Mouse (Mus musculus) kidney, postnatal 10 days (tissue): ENCODE measurements around the gene Trmt11.
A peak's percentile ranks its signal among the peaks of the same experiment; 100 is the strongest.
"Not testable (repeated sequence)": the region's sequence is repeated elsewhere in the genome, so short reads cannot be mapped to it uniquely, and the experiment has no call there.

ENCODE experiments used
- DNase-seq: peaks from one replicate; pipeline ENCODE4 v3.0.0; 2021; ENCODE audit warnings: mixed read lengths

Gene Trmt11

DNA sequence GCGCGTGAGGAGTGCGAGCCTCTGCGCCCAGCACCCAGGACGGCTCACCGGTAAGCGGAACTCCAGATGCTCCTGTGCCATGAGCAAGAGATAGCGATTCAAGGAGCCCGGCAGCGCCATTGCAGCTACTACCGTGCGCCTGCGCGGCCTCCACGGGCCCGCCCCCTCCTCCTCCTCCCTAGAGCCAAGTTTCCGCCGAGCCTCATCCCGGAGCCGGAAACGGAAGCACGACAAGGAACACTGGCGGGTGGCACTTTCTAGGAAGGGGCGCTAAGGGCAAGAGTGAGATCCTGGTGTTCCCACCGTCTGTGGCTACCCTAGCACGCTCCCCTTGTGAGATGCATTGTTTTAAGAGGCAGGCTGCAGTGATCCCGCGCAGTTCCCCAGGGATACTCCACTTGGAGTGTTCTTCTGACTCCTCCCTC lies at the start of gene Trmt11:
Gene Trmt11 (minus strand): TSS at position 208 of the 425 bp plus-strand sequence.
- DNase-seq: peak; percentile 94

DNA sequence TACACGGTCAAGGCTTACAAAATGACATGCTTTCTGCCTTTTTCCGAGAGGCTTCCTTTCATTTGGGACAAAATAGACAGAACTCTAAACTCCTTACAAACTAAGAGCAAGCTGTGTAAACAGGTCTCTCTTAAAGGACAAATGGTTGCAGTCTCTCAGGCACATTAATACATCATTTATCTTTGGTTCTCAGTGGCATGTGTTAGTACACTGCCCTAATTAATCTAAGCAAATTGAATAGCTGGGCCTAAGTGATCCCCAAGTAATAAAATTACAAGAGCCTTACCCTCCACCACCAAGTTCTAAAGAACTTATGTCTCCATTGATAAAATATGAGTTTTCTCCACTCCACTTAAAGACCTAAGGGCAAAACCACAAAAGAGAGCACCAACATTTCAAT lies 47.1 kb upstream of the Trmt11 start:
- DNase-seq: no peak

DNA sequence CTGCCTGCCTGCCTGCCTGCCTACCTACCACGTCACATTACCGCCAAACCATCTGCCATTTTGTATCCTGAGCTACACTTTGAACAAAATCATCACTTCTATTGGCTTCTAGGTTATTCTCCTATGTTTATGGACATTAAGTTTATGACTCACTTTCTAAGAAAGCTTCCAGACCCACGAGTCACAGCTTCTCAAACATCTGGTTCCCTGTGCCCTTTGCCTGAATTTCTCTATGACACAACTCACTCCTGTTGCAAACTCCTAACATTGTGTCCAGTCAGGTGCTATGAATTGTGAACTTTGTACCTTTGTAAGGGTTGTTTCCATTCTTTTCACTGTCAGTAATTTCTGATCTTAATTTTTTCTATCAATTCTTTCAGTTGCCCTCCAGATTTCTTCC lies 37.7 kb upstream of the Trmt11 start:
- DNase-seq: no peak

DNA sequence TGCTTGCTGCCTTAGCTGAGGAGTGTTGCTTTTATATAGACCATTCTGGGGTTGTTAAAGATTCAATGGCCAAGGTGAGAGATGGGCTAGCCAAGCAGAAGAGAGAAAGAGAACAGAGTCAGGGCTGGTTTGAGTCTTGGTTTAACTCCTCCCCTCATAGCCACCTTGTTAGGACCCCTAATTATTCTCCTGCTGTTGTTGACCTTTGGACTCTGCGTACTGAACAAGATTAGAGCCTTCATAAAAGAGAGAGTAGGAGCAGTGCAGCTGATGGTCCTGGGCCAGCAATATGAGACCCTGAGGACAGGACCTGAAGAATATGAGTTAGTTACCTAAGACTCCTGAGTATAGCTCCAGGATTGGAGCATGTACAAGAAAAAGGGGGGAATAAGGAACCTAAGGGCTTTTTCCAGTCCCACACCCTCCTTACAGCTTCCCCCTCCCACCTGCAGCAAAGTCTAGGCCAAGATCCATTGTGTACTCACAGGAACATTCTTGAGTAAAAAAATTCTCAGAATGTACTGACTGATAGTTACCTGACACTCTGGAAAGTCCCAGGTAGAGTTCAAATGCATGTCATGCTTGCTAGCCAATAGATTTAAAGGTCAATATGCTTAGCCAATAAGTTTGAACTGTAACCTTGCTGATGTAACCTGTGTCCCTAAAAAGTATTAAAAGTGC lies 36.1 kb upstream of the Trmt11 start:
- DNase-seq: not testable (repeated sequence)

DNA sequence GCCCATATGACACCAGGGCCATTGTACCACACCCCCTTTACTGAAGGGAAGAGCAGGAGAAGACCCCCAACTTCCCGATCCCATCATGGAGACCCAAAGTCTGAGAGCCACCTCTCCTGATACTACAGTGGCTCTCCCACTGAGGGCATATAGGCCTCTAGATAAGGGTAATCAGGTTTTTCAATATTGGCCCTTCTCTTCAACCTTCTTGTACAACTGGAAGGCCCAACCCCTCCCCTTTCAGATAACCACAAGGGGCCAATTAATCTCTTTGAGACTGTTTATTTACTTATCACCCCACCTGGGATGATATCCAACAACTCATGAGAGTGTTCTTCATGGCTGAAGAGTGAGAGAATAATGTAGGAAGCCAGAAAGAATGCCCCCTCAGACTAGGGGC lies 32.2 kb upstream of the Trmt11 start:
- no peak for DNase-seq

DNA sequence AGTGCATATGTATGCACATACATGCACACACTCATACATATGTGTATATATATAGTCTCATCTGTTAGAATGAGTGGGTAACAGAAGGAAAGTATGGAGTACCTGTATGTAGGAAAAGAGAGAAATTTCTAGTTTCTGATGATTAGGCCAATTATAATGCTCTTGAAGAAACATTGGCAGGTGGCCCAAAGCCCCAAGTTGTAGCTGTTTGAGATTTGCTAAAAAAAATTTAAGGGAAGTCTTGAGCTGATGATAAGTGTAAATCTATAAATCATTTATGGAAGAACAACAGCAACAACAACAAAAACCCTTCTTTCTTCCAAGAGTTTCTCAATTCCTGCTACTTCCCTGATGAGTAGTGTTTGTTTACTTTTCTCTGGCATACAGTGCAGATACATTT lies 29.4 kb upstream of the Trmt11 start:
- no peak for DNase-seq

DNA sequence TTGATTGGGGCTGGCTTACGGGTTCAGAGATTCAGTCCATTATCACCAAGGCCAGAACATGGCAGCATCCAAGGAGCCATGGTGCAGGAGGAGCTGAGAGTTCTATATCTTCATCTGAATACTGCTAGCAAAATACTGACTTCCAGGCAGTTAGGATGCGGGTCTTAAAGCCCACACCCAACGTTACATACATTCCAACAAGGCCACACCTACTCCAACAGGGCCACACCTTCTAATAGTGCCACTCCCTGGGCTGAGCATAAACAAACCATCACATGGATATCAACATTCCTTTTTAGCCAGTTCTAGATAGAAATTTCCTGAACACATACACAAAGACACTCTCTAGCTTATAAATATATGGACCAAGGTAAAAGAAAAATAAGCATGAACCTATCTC lies 29.0 kb upstream of the Trmt11 start, which contains the start of gene Hint3:
Gene Hint3 (minus strand): TSS at position 120 of the 400 bp plus-strand sequence.
- no peak for DNase-seq

DNA sequence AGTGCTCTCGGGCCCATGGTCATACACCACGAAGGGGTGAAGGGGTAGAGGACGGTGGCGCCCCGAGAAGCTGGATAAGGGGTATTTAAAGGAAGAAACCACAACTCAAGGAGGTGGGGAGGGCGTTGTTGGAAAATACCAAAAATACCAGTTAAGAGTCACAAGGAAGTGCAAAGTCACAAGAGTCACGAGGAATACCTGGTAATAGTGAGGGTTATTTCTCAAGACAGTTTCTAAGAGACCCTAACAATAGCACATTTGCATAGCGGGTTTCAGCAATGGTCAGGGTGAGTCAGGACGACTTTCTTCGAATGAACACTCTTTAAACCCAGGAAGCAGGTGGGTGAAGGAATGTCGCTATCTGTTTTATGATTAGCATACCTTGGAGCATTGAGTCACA lies 27.9 kb upstream of the Trmt11 start:
- not testable (repeated sequence) for DNase-seq

DNA sequence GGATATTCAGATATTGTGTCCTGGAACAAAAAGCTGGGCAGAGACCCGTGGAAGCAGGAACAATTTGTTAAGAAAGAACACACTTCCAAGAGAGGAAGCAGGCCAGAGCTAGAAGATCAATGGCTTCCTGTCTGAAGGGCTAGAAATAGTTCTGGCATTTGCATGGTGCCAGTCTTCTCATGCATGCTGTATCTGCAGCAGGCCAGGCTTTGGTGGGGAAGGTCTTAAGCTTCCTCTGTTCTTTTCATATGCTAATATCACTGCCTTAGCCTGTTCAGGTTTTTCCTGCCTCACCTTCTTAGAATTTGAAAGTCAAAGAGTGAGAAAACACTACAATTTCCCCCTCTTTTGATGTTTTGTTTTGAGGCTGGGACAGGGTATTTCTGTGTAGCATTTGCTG lies 27.0 kb upstream of the Trmt11 start:
- DNase-seq: peak; percentile 10

DNA sequence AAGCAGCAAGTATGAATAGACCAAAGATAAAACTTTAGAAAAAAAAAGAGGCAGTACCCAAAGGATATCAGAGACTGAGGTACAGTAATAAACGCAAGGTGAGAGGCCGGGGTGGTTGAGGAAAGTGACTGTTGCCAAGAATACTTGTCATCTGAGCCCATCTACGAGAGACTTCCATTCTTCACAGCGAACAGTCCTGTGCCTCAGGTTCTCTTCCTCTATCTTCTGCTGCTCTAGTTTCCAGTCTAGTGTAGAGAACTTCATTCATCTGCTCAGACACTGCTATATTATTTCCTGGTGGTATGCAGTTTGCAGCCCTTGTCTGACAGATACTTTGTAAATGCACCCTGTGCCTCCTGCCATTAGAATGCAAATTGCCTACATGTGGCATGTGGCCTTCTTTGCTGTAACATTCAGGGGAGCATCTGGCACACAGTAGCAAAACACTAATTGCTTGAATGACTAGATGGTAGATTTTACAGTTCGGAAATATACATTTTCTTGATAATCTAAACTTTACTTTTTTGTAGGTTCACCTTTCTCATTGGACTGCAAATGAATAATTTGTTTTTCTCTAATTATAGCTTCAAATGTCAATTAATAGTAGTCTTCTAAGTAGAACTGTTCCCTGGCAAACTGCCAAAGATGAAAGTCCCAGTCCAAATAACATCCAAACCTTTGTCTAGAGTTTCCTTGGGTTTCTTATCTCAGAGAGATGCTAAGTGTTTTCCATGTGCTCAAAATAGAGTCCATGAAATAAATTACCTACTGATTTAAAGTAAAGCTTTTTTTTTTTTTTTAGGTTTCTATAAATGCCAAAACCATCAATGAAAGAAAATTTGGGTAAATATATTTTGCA lies 23.8 kb upstream of the Trmt11 start:
- DNase-seq: peak; percentile 11

DNA sequence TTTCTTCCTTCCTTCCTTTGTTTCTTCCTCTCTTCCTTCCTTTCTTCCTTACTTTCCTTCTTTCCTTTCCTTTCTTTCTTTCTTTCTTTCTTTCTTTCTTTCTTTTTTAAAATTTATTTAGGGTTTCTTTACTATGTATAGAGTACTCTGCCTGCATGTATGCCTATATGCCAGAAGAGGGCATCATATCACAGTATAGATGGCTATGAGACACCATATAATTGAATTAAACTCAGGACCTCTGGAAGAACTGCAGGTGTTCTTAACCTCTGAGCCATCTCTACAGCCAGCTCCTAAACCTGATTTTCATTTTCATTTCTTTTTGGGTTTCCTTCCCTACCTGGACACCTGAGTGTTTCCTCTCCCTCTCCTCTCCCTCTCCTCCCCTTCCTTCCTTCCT lies 22.4 kb upstream of the Trmt11 start:
- DNase-seq: no peak

DNA sequence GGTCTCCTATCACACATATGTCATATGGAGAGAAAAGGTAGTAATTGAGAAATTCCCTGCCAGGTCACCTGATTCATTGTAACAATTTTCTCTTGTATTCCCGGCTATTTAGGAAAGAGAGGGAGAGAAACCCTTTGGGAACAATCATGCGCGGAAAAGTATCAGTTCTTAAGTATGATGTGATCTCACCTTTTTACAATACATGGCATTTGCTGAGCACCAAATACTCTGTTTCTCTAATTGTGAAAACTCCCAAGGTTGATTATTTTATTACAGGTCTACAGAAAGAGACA lies 18.3 kb upstream of the Trmt11 start:
- no peak for DNase-seq

DNA sequence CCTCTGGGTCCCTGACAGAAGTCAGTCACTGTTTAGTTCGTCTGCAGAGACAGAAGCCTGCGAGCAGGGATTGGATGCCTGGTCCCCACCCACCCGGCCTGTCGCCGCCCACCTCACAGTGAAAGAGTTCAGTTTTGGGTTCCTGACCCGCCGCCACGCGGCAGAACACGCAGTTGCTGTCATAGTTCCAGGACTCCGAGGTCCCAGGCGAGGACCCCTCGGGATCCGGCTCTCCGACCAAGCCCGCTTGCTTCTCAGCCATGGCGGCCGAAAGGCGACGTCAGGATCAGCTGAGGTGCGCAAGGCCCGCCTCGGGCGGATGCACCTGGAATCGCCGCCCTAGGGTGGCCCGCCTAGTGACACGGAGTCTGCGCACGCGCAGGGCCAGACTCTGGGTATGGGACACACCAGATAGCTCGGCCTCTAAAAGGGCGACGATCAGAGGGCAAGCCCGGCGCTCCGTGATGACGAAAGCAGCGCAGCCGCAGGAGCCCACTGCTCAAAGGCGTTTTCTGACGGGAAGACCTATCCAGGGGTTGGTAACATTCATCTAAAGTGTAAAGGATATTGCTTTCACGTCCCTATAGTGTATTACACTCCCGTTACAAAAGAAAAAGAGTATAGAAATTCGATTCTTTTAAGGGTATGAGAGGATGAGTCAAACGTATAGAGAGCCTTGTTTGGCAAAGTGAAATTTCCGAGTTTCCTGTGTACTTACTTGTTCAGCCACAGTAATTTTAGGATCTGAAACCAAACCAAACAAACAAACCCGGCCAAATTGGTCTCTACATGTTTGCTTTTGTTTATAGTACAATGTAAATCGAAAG lies 17.8 kb upstream of the Trmt11 start:
- DNase-seq: peak; percentile 99

DNA sequence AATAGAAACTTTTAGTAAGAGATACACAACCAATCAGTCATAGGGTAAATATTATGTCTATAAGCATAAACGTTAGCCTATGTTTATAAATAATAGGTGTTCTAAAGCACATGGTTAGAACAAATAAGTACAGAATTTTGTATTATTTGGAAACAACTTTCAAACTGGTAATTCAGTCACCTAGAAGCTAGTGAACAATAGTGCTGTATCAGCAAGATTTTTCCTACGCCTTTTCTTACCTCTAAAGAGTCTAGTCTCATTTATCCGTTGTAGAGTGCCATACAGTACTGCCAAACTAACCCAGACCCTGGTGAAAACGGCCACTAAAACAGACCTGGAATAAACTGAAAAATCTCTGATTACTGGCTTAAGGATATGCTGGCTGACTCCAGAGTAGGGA lies 12.5 kb upstream of the Trmt11 start:
- no peak for DNase-seq

DNA sequence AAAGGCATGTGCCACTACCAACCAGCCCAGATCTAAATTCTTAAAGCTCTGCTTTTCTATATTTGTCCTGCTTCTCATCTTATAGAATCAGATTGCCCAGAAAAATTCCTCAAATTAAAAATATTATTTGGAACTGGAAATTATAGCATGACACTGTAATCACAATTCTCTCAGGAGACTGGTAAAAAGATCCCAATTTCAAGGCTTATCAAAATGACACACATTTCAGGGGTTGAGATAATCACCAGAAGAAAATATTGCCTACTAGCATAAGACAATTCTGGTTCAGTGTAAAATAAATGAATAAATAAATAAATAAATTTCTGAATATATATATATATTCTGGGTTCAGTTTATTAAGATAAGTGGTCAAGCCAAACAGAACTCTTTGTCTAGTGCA lies 9.1 kb upstream of the Trmt11 start:
- DNase-seq: no peak

DNA sequence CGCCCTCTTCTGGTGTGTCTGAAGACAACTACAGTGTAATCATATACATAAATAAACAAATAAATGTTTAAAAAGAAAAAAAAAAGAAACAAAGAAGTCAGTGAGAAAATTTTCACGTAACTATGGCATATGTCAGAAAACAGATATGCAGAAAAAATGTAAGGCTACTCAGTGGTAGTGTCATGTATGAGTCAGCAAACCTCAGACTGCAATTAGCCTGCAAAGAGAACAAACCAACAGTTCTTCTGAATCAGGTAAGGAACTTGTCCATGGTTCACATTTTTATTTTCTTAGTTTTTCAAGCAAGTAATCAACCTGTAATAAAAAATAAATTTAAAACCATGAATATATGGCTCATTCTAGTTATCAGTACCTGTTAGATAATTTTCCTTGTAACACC lies 7.6 kb upstream of the Trmt11 start:
- DNase-seq: no peak

DNA sequence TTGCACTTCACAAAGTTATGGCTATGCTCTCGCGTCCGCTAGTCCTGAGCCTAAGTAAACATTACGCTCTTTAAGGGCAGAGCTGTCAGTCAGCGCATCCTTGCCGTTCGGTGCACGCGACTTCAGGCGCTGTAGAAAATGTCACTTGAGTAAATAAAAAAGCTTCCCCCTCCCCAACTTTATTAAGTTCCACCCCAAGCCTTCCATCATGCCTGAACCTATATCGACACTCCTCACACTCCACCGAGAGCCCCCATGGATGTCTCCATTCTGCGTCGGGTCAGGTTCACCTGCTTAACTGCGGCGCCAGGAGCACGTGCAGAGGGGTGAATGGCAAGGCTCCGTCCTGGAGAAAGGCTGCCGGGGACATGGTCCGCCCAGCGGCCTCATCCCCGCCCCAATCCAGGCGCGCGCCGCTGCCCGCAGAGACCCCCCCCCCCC lies 435 bp downstream of the Trmt11 start:
- DNase-seq: no peak

DNA sequence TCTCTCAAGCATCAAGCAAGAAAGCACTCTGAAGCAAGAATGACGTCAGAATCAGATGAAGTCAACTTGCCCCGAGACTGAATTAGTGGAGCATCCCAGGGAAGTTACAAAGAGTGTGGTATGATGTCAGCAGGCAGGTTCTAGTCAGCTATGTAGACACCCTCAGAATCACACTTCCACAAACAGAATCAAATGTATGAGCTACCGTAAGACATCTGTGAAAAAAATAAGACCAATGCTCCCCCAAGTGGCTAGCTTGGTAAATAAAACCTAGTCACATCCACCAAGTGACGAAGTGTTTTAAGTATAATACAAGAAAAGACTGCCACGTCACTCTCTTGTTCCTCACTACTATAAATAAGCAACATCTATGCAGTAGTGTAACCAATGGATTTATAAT lies 13.5 kb downstream of the Trmt11 start:
- no peak for DNase-seq

DNA sequence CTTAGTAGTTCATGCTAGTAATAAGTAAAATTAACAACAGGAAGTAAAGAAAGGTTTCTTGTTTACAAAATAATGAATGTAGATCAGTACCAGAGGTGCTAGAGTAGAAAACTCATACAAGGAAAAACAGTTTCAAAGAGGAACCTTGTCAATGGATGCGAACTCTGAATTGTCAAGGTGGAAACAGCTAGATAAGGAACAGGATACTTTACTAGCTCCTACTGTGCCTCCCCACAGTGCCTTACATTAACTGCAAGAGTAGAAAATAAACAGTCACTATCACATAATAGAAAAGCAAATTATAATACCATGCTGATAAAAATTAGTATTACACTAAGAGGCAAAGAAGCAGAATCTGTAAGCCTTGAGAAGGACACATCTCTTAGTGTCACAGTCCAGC lies 14.9 kb downstream of the Trmt11 start:
- DNase-seq: no peak

DNA sequence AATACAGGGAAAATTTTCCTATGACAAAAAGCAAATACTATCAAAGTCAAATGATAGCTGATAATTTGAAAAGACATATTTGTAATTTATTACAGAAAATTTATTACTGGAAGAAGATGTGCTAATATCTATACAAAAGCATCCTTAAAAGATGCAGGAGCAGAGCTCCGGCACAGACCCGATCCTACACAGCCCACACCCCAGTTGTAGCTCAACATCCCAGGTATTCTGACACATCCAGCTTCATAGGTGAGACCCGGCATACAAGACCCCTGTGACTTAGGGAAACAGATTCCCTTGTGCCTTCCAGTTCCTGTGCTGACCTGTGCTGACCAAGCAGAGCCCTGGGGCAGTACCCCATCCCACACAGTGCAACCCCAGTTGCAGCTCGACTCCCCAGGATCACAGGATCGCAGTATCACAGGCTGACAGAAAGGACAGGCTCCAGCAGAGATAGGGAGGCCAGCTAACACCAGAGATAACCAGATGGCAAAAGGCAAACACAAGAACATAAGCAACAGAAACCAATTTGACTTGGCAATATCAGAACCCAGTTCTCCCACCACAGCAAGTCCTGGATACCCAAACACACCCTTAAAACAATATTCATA lies 22.8 kb downstream of the Trmt11 start:
- DNase-seq: no peak

DNA sequence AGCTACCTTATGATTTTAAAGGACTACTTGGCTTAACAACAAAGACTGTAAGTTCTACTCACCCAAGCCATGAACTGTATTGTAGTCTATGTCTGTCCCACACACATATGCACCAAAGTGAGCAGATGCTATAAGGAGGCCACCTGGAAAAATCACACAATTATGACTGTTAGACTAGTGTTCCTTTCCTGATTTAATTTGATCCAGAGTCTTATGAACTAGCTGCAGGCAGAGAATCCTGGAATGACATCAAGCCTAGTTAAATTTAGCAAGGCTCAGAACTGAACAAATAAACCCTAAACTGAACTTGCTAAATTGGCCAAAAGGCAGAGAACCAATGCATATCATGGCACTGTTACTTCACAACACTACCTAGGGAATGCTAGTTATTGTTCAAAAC lies 34.2 kb downstream of the Trmt11 start:
- DNase-seq: no peak

DNA sequence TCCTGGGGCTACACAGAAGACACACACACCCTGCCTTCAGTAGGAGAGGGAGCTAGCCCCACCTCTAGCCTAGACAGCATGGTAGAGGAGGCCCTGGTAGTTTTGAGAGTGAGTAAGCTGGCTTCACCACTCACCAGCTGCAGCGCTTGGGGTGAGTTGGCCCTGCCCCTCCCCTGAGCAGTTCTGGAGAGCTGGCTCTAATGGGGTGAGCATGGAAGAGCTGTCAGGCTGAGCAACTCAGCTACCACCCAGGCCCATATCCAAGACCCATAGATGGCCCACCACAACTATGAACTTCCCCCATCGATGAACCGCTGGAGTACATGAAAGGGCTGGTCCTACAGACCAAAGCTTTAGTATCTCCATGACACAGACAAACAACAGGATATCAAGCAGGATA lies 35.9 kb downstream of the Trmt11 start:
- DNase-seq: no peak
